Mouse (Mus musculus): ENCODE results near the gene Adamts2.

DNA sequence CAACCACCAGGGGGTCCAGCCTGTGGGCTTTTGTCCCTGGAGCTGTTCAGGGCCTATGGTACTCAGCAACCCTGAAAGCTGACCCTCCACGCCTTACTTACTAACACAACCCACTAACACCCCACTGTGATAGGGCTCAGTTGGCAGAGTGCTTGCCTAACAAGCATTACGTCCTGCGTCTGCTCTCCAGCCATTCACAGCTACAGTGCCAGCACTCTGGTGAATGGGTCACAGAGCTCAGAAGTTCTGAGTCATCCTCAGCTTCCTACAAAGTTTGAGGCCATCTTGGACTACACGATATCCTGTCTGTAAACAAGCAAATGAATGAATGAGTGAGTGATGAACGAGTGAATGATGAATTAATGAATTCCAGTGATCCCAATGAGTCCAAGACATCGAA is 118.5 kb downstream of the Adamts2 start:
- TF ChIP-seq CTCF (IDR thresholded peaks at IDR 0.05; ENCODE audit: control insufficient read depth, insufficient read depth, insufficient read length) = no peak
- TF ChIP-seq USF1 (IDR thresholded peaks at IDR 0.05; ENCODE audit: low read depth) = no peak
- TF ChIP-seq MAX (IDR thresholded peaks at IDR 0.05) = no peak
- no peak for TF ChIP-seq CEBPB (IDR thresholded peaks at IDR 0.05; ENCODE audit: low read depth)
- no peak for TF ChIP-seq FOSL1 (IDR thresholded peaks at IDR 0.05; ENCODE audit: insufficient read depth, low read length, poor library complexity, severe bottlenecking)

All from C2C12 (cell line).